Mouse (Mus musculus) stomach, embryonic 15.5 days (tissue): ENCODE measurements around the gene Folr1. TPM values are rescaled to one million over a fixed set of nuclear protein-coding genes. Genes with fewer than 3 reads are reported as not detected.

ENCODE experiments used
- ATAC-seq: fragments of 200-750 bp; cut with Nextera tagmentation; 2 replicates; pipeline ENCODE4 v1.8.0; 2017; ENCODE audit warnings: low read depth, moderate number of reproducible peaks, moderate TSS enrichment; ENCODE audit not compliant: insufficient read depth, low FRiP score
- H3K27ac ChIP-seq: fragments of 300-500 bp; sonication (generic); 2 replicates; pipeline ENCODE4 v1.5.1; 2015; ENCODE audit warnings: mild to moderate bottlenecking, inconsistent platforms
- H3K27me3 ChIP-seq: fragments of 300-500 bp; sonication (generic); replicated peaks from 2 replicates; pipeline ENCODE4 v1.6.1; 2015; ENCODE audit warnings: inconsistent platforms
- H3K36me3 ChIP-seq: fragments of 300-500 bp; sonication (generic); 2 replicates; pipeline ENCODE4 v1.6.1; 2015; ENCODE audit warnings: inconsistent platforms
- H3K4me1 ChIP-seq: fragments of 300-500 bp; sonication (generic); 2 replicates; pipeline ENCODE4 v1.6.1; 2015; ENCODE audit warnings: inconsistent platforms
- H3K4me2 ChIP-seq: fragments of 300-500 bp; sonication (generic); 2 replicates; pipeline ENCODE4 v1.6.1; 2015; ENCODE audit warnings: mild to moderate bottlenecking, inconsistent platforms
- H3K4me3 ChIP-seq: fragments of 300-500 bp; sonication (generic); replicated peaks from 2 replicates; pipeline ENCODE4 v1.5.1; 2015; ENCODE audit warnings: inconsistent platforms
- H3K9ac ChIP-seq: fragments of 300-500 bp; sonication (generic); 2 replicates; pipeline ENCODE4 v1.6.1; 2015; ENCODE audit warnings: inconsistent platforms
- H3K9me3 ChIP-seq: fragments of 300-500 bp; sonication (generic); 2 replicates; pipeline ENCODE4 v1.6.1; 2016; ENCODE audit warnings: inconsistent platforms
- whole genome bisulfite sequencing: fragments of 180-500 bp; shearing (Covaris S2); methylation state at CpG from one replicate; pipeline ENCODE4 v1.1.7; 2015; 5-methylcytosine and 5-hydroxymethylcytosine counted together
- polyA plus RNA-seq: library from polyadenylated mRNA; unstranded; fragments of >200 nt; fragmentation: Nextera tagmentation; extraction: Ambion mirVana; gene quantifications from 2 replicates; pipeline ENCODE4 v1.2.1, GENCODE M21; 2015

Gene Folr1
- polyA plus RNA-seq, 1 experiment from 2014 or later: 18.5 TPM

- H3K4me3 ChIP-seq: peak within 1 kb of the TSS; percentile 91
- ATAC-seq: peak; percentile 84
- H3K4me1 ChIP-seq: peaks cover 20% of the 10 kb centered on the region
- peak within 1 kb of the TSS; percentile 69 for H3K4me2 ChIP-seq
- peak within 1 kb of the TSS; percentile 96 for H3K9ac ChIP-seq
- WGBS: under 1% methylated on average over 60 of the region's 64 CpGs
- H3K27me3 ChIP-seq: no peaks in the 10 kb centered on the region
- H3K36me3 ChIP-seq: peaks cover 2% of the 10 kb centered on the region; the same call in 1 of the 2 replicates
- peak within 1 kb of the TSS; percentile 97 for H3K27ac ChIP-seq
- H3K9me3 ChIP-seq: no peaks in the 10 kb centered on the region
These were observed 32.7 kb downstream of the Folr1 start, which contains the start of gene Inppl1 for GRCm38 (mm10) chr7:101837606-101838471. Gene Inppl1, minus strand, starts transcription at chr7:101838229.

- H3K4me2 ChIP-seq: peak overlapping the region; percentile 69
- peaks cover 9% of the 10 kb centered on the region for H3K36me3 ChIP-seq
- no peaks in the 10 kb centered on the region for H3K9me3 ChIP-seq
- H3K4me1 ChIP-seq: peaks cover 20% of the 10 kb centered on the region
- peak overlapping the region; percentile 91 for H3K4me3 ChIP-seq
- H3K27me3 ChIP-seq: no peaks in the 10 kb centered on the region
- peak overlapping the region; percentile 97 for H3K27ac ChIP-seq
- H3K9ac ChIP-seq: peak overlapping the region; percentile 96
- WGBS: 1% methylated on average over 20 of the region's 20 CpGs
- ATAC-seq: no peak
These were observed 33.4 kb downstream of the Folr1 start for GRCm38 (mm10) chr7:101837154-101837605.

- no peaks in the 10 kb centered on the region for H3K9me3 ChIP-seq
- peak overlapping the region; percentile 97 for H3K27ac ChIP-seq
- H3K4me3 ChIP-seq: peak overlapping the region; percentile 91
- no peak; the same call in 1 of the 2 replicates for ATAC-seq
- WGBS: under 1% methylated on average over 62 of the region's 63 CpGs
- peak overlapping the region; percentile 69 for H3K4me2 ChIP-seq
- H3K36me3 ChIP-seq: peaks cover 15% of the 10 kb centered on the region
- H3K27me3 ChIP-seq: no peaks in the 10 kb centered on the region
- H3K9ac ChIP-seq: peak overlapping the region; percentile 96
- peaks cover 20% of the 10 kb centered on the region for H3K4me1 ChIP-seq
These were observed 34.1 kb downstream of the Folr1 start for GRCm38 (mm10) chr7:101836271-101837153.

GRCm38 (mm10) chr7:101835457-101836109 is 35.0 kb downstream of the Folr1 start:
- no peaks in the 10 kb centered on the region for H3K27me3 ChIP-seq
- no peaks in the 10 kb centered on the region for H3K9me3 ChIP-seq
- peaks cover 24% of the 10 kb centered on the region for H3K36me3 ChIP-seq
- H3K4me1 ChIP-seq: peaks cover 20% of the 10 kb centered on the region
- 27% methylated on average over 5 of the region's 5 CpGs for WGBS
- peak overlapping the region; percentile 91 for H3K4me3 ChIP-seq
- ATAC-seq: no peak
- peak overlapping the region; percentile 96; the same call in 1 of the 2 replicates for H3K9ac ChIP-seq
- peak overlapping the region; percentile 97 for H3K27ac ChIP-seq
- peak overlapping the region; percentile 69 for H3K4me2 ChIP-seq

GRCm38 (mm10) chr7:101834903-101835302 is 35.7 kb downstream of the Folr1 start:
- H3K9ac ChIP-seq: no peak overlapping the region
- ATAC-seq: no peak
- H3K27ac ChIP-seq: no peak overlapping the region
- no peaks in the 10 kb centered on the region for H3K9me3 ChIP-seq
- no peaks in the 10 kb centered on the region for H3K27me3 ChIP-seq
- peaks cover 20% of the 10 kb centered on the region for H3K4me1 ChIP-seq
- H3K36me3 ChIP-seq: peaks cover 31% of the 10 kb centered on the region
- H3K4me2 ChIP-seq: peak overlapping the region; percentile 69
- peak overlapping the region; percentile 91 for H3K4me3 ChIP-seq
- WGBS: 58% methylated on average over 3 of the region's 3 CpGs

GRCm38 (mm10) chr7:101833916-101834584 is 36.5 kb downstream of the Folr1 start:
- no peak overlapping the region for H3K27ac ChIP-seq
- H3K9me3 ChIP-seq: no peaks in the 10 kb centered on the region
- H3K36me3 ChIP-seq: peaks cover 39% of the 10 kb centered on the region
- 0 out of 2 replicates have a peak overlapping the region, but pooled peaks have one; percentile 23 for H3K4me2 ChIP-seq
- H3K4me1 ChIP-seq: peaks cover 20% of the 10 kb centered on the region
- H3K4me3 ChIP-seq: no peak overlapping the region
- WGBS: 54% methylated on average over 3 of the region's 3 CpGs
- no peak overlapping the region for H3K9ac ChIP-seq
- no peak for ATAC-seq
- no peaks in the 10 kb centered on the region for H3K27me3 ChIP-seq

GRCm38 (mm10) chr7:101833352-101833751 is 37.2 kb downstream of the Folr1 start:
- WGBS: 67% methylated on average over 5 of the region's 5 CpGs
- no peak for ATAC-seq
- Histone ChIP-seq H3K9ac (no peak overlapping the region), H3K4me3 (no peak overlapping the region), H3K36me3 (peaks cover 46% of the 10 kb centered on the region), H3K9me3 (no peaks in the 10 kb centered on the region), H3K27me3 (no peaks in the 10 kb centered on the region), H3K4me2 (no peak overlapping the region), H3K27ac (no peak overlapping the region), H3K4me1 (peaks cover 20% of the 10 kb centered on the region)

- no peak overlapping the region for H3K4me3 ChIP-seq
- peaks cover 53% of the 10 kb centered on the region for H3K36me3 ChIP-seq
- no peak overlapping the region for H3K9ac ChIP-seq
- no peaks in the 10 kb centered on the region for H3K9me3 ChIP-seq
- no peak overlapping the region for H3K4me2 ChIP-seq
- no peak for ATAC-seq
- H3K4me1 ChIP-seq: peaks cover 20% of the 10 kb centered on the region
- no peaks in the 10 kb centered on the region for H3K27me3 ChIP-seq
- 85% methylated on average over 4 of the region's 4 CpGs for WGBS
- H3K27ac ChIP-seq: no peak overlapping the region
These were observed 38.2 kb downstream of the Folr1 start for GRCm38 (mm10) chr7:101832372-101832771.

- Histone ChIP-seq H3K27ac (no peak overlapping the region), H3K36me3 (peaks cover 61% of the 10 kb centered on the region), H3K4me1 (peaks cover 20% of the 10 kb centered on the region), H3K4me2 (no peak overlapping the region), H3K4me3 (no peak overlapping the region), H3K27me3 (no peaks in the 10 kb centered on the region), H3K9me3 (no peaks in the 10 kb centered on the region), H3K9ac (no peak overlapping the region)
- ATAC-seq: no peak
- 96% methylated on average over 8 of the region's 8 CpGs for WGBS
These were observed 39.2 kb downstream of the Folr1 start for GRCm38 (mm10) chr7:101831437-101831836.

- ATAC-seq: no peak
- Histone ChIP-seq H3K4me2 (no peak overlapping the region), H3K36me3 (peaks cover 72% of the 10 kb centered on the region), H3K27ac (no peak overlapping the region), H3K4me3 (no peak overlapping the region), H3K9me3 (no peaks in the 10 kb centered on the region), H3K27me3 (no peaks in the 10 kb centered on the region), H3K4me1 (peaks cover 15% of the 10 kb centered on the region), H3K9ac (no peak overlapping the region)
- WGBS: 90% methylated on average over 3 of the region's 3 CpGs
These were observed 40.2 kb downstream of the Folr1 start for GRCm38 (mm10) chr7:101830373-101830772.
